Mouse (Mus musculus): ENCODE data around the gene Surf6. TPM values are rescaled to one million over a fixed set of nuclear protein-coding genes. Genes with fewer than 3 reads are reported as not detected.

Gene Surf6
- polyA plus RNA-seq (2012; rRNA removed) = 19.2 and 23.6 TPM in 2 replicates
- 14.1 and 15.3 TPM in 2 replicates for polyA plus RNA-seq (2014; fragmentation: Nextera tagmentation; extraction: Ambion mirVana)

DNA sequence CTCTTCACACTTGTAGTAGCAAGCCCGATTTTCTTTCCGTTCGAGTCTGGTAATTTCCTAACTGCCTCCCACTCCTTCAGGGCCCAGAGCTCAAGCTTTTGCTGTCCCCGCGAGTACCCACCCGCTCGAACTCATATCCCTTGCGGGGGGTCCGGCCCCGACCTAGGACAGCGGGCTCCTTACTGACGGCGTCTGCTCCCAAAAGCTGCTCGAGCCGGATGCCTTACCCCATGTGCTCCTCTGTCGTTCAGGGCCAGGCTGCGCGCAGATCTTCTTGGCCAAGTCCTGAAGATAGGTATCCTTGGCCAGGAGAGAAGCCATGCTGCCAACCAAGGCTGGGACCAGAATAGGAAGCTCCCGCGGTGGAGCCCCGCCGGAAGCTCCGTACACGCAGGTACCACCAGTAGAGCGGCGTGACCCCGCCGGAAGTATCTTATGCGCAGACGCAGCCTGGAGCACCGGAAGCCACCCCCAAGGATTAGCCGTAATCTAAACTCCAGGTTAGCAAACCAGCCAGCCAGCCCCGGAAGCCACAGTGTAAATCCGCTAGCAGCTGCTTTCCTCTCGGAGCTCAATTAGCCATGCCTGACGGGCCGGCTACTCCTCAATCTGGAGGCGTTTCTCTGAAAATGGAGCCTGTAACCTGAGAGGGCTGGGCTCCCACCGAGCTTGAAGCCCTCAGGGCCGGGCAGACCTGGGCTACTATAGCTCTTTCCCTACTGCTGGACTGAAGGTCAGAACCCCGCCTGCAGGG, at the start of gene Surf6:
TSS of gene Surf6 (minus strand) at position 413 of the 754 bp plus-strand sequence.
- Histone ChIP-seq H3K9ac (ENCODE audit: low read depth, low read length, severe bottlenecking) (peak within 1 kb of the TSS; percentile 75), H3K27ac (replicated peaks; ENCODE audit: low read depth, low read length) (peak within 1 kb of the TSS; percentile 70), H3K4me2 (replicated peaks; ENCODE audit: low read depth, low read length, severe bottlenecking) (peak within 1 kb of the TSS; percentile 69), H3K9me3 (ENCODE audit: control insufficient read depth, low read length) (no peaks in the 10 kb centered on the region), H3K4me1 (ENCODE audit: control insufficient read depth, insufficient read depth, low read length) (peaks cover 16% of the 10 kb centered on the region), H3K36me3 (ENCODE audit: control insufficient read depth, insufficient read depth, low read length) (peaks cover 56% of the 10 kb centered on the region), H3K27me3 (ENCODE audit: control insufficient read depth, insufficient read depth, low read length) (no peaks in the 10 kb centered on the region), H3K4me3 (replicated peaks; ENCODE audit: low read length) (peak within 1 kb of the TSS; percentile 76)
- peak; percentile 98 for DNase-seq (ENCODE audit: low spot score)
- ATAC-seq (ENCODE audit: low FRiP score, low read depth) = peak; percentile 93
- WGBS = under 1% methylated on average over 41 of the region's 41 CpGs
- peak; percentile 51; the same call in 1 of the 2 replicates for TF ChIP-seq POLR2A (IDR thresholded peaks at IDR 0.05; ENCODE audit: borderline replicate concordance, extremely low read depth, insufficient read depth, insufficient read length)

DNA sequence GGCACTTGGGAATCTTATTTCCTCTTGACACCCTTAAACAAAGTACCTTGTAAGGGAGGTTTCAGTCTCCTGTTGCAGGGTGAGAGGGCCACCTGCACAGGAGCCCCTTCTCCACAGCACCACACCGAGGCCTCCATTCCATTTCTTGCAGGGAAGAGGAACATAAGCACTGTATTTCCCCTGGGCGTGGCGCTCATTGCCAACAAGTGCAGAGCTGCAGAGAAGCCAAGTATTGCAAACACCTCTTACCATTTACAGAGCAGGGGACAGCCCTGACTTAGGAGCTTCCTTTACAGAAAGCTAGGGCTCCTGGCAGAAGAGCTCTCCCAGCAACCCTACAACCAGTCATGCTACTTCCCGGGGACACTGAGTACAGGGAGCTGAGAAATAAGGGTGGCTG, 49.5 kb upstream of the Surf6 start:
- no peak for TF ChIP-seq POLR2A (IDR thresholded peaks at IDR 0.05; ENCODE audit: borderline replicate concordance, extremely low read depth, insufficient read depth, insufficient read length)
- Histone ChIP-seq H3K36me3 (ENCODE audit: control insufficient read depth, insufficient read depth, low read length) (peaks cover 72% of the 10 kb centered on the region), H3K27ac (replicated peaks; ENCODE audit: low read depth, low read length) (no peak overlapping the region), H3K4me2 (replicated peaks; ENCODE audit: low read depth, low read length, severe bottlenecking) (no peak overlapping the region), H3K9ac (ENCODE audit: low read depth, low read length, severe bottlenecking) (no peak overlapping the region), H3K4me1 (ENCODE audit: control insufficient read depth, insufficient read depth, low read length) (no peaks in the 10 kb centered on the region), H3K4me3 (replicated peaks; ENCODE audit: low read length) (no peak overlapping the region), H3K9me3 (ENCODE audit: control insufficient read depth, low read length) (no peaks in the 10 kb centered on the region), H3K27me3 (ENCODE audit: control insufficient read depth, insufficient read depth, low read length) (no peaks in the 10 kb centered on the region)
- DNase-seq (ENCODE audit: low spot score) = no peak
- ATAC-seq (ENCODE audit: low FRiP score, low read depth) = no peak
- WGBS = 92% methylated on average over 4 of the region's 4 CpGs

DNA sequence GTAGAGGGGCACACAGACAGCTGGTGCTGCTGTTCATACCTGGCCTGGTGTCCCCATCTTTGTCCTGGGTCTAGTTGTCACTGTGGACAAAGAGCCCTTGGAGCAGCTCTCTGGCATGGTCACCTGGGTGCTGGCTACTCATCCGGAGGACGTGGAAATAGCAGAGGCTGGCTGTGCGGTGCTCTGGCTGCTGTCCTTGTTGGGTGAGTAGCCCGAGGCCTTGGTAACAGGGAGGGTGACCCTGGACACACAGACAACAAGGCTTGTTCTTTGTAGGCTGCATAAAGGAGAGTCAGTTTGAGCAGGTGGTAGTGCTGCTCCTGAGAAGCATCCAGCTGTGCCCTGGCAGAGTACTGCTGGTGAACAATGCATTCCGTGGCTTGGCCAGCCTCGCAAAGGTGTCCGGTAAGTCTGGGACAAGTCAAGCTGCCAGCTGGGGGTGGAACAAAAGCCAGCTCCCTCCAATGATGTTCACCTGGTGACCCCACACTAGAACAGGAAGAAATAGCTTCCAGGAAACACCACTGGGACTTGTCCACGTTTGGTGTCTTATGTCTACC, 48.7 kb upstream of the Surf6 start:
- Histone ChIP-seq H3K4me3 (replicated peaks; ENCODE audit: low read length) (no peak overlapping the region), H3K4me2 (replicated peaks; ENCODE audit: low read depth, low read length, severe bottlenecking) (no peak overlapping the region), H3K9me3 (ENCODE audit: control insufficient read depth, low read length) (no peaks in the 10 kb centered on the region), H3K27ac (replicated peaks; ENCODE audit: low read depth, low read length) (no peak overlapping the region), H3K27me3 (ENCODE audit: control insufficient read depth, insufficient read depth, low read length) (no peaks in the 10 kb centered on the region), H3K36me3 (ENCODE audit: control insufficient read depth, insufficient read depth, low read length) (peaks cover 64% of the 10 kb centered on the region), H3K4me1 (ENCODE audit: control insufficient read depth, insufficient read depth, low read length) (no peaks in the 10 kb centered on the region), H3K9ac (ENCODE audit: low read depth, low read length, severe bottlenecking) (no peak overlapping the region)
- DNase-seq (ENCODE audit: low spot score) (no peak), ATAC-seq (ENCODE audit: low FRiP score, low read depth) (no peak)
- no peak for TF ChIP-seq POLR2A (IDR thresholded peaks at IDR 0.05; ENCODE audit: borderline replicate concordance, extremely low read depth, insufficient read depth, insufficient read length)
- WGBS = 84% methylated on average over 8 of the region's 8 CpGs

DNA sequence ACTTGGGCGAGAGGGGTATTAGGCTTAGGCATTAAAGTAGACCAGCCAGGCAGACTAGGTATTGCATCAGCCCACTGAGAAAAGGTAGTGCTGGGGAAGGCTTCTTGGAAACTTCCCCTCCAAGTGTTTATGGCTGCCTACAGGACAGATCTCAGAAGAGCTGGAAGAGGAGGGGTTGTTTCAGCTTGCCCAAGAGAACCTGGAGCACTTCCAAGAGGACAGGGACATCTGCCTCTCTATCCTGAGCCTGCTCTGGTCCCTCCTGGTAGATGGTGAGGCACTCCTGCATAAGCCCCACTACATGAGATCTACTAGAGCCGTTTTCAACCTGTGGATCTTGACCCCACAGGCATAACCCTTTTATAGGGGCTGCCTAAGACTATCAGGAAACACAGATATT, 47.7 kb upstream of the Surf6 start:
- no peak overlapping the region for H3K4me3 ChIP-seq (replicated peaks; ENCODE audit: low read length)
- DNase-seq (ENCODE audit: low spot score) = no peak
- no peaks in the 10 kb centered on the region for H3K27me3 ChIP-seq (ENCODE audit: control insufficient read depth, insufficient read depth, low read length)
- TF ChIP-seq POLR2A (IDR thresholded peaks at IDR 0.05; ENCODE audit: borderline replicate concordance, extremely low read depth, insufficient read depth, insufficient read length) = no peak
- H3K4me2 ChIP-seq (replicated peaks; ENCODE audit: low read depth, low read length, severe bottlenecking) = no peak overlapping the region
- no peaks in the 10 kb centered on the region for H3K4me1 ChIP-seq (ENCODE audit: control insufficient read depth, insufficient read depth, low read length)
- no peak overlapping the region for H3K9ac ChIP-seq (ENCODE audit: low read depth, low read length, severe bottlenecking)
- no peak for ATAC-seq (ENCODE audit: low FRiP score, low read depth)
- H3K9me3 ChIP-seq (ENCODE audit: control insufficient read depth, low read length) = no peaks in the 10 kb centered on the region
- WGBS = 74% methylated on average over 2 of the region's 2 CpGs
- H3K36me3 ChIP-seq (ENCODE audit: control insufficient read depth, insufficient read depth, low read length) = peaks cover 54% of the 10 kb centered on the region
- H3K27ac ChIP-seq (replicated peaks; ENCODE audit: low read depth, low read length) = no peak overlapping the region

DNA sequence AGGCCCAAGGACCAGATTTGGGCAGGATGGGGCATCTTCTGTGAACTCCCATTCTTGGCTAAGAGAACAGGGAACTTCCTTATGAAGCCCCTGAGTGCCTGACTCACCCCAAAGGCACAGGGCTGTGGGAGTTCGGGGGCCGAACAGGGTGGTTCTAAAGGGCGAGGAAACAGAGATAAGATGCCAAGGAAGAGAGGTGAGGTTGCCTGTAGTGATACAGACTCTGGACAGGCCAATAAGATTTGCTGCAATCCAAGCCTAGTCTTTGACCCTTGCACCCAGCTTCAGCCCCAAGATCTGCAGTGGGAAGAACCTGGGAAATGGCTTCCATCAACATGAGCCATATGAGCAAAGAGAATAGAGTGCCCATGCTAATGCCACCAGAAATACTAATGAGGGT, 40.6 kb upstream of the Surf6 start:
- TF ChIP-seq POLR2A (IDR thresholded peaks at IDR 0.05; ENCODE audit: borderline replicate concordance, extremely low read depth, insufficient read depth, insufficient read length) = no peak
- no peaks in the 10 kb centered on the region for H3K27me3 ChIP-seq (ENCODE audit: control insufficient read depth, insufficient read depth, low read length)
- H3K4me1 ChIP-seq (ENCODE audit: control insufficient read depth, insufficient read depth, low read length) = no peaks in the 10 kb centered on the region
- H3K4me2 ChIP-seq (replicated peaks; ENCODE audit: low read depth, low read length, severe bottlenecking) = no peak overlapping the region
- H3K27ac ChIP-seq (replicated peaks; ENCODE audit: low read depth, low read length) = no peak overlapping the region
- H3K9ac ChIP-seq (ENCODE audit: low read depth, low read length, severe bottlenecking) = no peak overlapping the region
- H3K9me3 ChIP-seq (ENCODE audit: control insufficient read depth, low read length) = no peaks in the 10 kb centered on the region
- ATAC-seq (ENCODE audit: low FRiP score, low read depth) = no peak
- 83% methylated on average over 3 of the region's 3 CpGs for WGBS
- no peak for DNase-seq (ENCODE audit: low spot score)
- H3K36me3 ChIP-seq (ENCODE audit: control insufficient read depth, insufficient read depth, low read length) = peaks cover 2% of the 10 kb centered on the region; the same call in 1 of the 2 replicates
- H3K4me3 ChIP-seq (replicated peaks; ENCODE audit: low read length) = no peak overlapping the region
